Mouse (Mus musculus) layer of hippocampus, adult 9-11 months (tissue): ENCODE measurements around the gene AA467197.

Experiments used
- DNase-seq: peaks from one replicate; pipeline ENCODE4 v3.0.0; 2022

Gene AA467197

DNA sequence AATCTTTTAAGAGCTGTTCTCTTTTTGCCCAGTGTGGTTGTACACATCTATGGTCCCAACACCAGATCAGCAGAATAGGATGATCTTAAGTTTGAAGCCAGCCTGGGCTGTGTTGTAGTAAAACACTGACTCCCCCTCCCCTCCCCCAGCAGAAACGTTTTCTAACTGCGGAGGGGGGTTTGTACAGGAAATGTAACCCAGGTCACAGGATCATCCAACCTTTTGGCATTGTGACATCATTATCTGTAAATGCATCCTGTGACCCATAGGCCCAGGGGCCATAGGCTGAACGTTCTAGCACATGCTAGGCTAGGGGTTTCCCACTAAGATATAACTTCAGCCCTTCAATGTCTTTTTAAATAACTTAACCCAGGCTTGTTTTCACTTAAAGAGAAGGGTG lies at the start of gene AA467197:
TSS of gene AA467197 (plus strand) at position 301 of the 400 bp plus-strand sequence.
- DNase-seq, result no peak

DNA sequence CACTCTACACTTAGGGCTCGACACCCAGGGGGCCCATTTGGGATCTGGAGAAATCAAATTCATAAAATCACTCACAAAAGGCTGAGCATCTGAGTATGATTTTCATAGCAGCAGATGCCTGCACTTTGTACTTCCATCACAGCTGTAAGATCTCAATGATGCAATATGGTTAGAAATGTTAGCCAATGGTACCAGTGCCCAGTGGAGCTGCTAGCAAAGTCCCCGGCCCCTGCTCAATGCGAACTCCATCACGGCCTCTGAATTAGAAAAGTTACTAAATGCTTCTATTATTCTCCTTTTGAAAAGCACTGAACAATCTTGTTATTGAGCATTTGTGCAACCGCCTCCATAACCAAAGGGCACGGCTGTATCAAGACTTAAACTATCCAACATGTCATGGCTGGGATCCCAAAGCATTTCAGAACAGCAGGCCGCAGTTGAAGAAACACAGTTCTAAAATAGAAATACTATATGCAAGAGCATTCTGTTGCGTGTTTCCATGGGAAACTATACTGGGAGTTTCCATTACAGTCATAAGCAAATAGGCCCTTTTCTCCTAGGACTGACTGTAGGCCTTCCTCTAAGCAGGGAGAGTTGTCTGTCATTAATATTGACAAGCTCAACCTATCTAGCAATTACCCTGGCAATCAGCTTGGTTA lies 48.8 kb upstream of the AA467197 start:
- peak; percentile 47 for DNase-seq

DNA sequence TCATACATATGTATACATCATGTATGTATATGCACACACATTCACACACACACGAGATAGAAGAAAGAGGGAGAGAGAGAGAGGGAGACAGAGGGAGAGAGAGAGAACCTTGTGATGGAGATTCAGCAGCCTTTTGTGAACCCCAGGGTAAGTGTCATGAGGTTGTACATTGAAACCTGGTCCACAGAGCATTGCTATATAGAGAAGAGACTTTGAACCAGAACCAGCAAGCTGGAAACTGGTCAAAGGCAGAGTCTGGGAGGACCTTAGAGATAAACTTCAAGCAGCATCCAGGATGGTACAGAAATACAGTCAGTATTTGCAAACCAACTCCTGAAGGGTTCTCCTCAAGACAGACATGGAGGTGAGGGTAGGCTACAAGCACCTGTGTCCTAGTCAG lies 46.4 kb upstream of the AA467197 start:
- DNase-seq, result no peak

DNA sequence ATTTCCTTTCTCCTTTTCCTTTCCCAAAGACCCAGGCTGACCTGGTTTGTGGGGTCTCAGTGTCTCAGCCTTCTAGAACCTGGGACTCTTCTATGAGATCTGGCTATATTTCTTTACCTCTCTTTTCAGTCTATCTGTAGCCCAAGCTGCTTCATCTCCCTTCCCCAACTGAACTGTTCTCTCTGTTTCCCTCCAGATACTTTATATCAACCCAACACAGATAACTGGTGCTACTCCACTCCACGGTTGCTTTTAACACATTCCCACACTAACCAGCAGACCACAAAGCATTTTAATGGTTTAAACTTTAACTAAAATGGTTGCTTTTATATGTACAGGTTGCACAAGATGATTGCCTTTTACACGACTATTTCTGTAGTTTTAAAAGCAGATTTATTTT lies 45.6 kb upstream of the AA467197 start:
- DNase-seq, result no peak

DNA sequence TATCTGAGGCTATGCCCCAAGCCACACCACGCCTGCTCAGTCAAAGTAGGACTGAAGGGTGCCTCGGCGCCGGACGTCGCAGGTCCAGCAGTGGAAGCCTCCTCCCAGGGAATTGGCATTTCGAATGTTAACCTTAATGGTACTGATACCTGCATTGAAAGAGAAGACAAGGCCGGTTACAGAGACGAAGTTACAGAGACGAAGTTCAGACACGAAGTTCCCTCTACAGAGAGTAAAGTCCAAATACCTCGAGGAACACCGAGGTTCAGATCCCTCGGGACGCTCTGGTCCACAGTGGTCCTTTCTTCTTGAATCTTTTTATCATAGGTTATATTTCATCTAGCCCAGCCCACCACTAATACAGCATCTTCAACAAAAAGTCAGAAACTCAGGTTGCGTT lies 41.3 kb upstream of the AA467197 start:
- DNase-seq, result no peak

DNA sequence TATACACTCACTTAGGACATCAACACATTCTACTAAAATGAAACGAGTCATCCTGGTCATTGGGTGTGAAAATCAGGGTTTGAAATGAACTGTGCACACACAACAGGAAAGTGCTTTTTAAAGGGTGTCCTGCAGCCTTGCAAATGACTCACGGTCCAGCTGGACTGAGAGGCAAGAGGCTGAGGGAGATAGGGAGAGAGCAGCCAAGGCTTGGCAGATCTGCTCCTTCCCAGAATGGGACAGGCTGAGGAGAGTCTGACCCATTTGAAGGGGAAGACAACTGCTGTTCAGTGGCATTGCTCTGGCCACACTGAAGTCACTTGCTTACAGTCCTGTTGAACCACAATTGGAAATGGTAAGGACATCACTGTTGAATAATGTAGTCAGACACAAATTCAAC lies 37.0 kb upstream of the AA467197 start:
- DNase-seq, result no peak

DNA sequence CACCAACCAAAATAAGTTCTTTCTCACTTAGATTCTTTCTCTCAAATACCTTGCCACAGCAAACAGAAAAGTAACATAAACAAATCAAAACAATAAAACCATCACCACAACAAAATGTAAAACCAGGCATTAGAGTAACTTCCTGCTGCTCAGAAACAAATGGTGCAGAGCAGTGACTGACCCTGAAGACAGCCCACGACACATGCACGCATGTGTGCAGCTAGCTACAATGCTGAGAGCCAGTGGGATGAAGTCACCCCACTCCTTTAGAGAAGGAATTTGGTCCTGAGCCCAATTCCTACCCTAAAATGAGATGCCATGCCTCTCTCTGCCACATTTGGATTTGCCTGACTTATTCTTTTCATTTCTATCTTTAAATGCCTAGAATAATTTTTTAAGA lies 35.4 kb upstream of the AA467197 start:
- DNase-seq, result no peak

DNA sequence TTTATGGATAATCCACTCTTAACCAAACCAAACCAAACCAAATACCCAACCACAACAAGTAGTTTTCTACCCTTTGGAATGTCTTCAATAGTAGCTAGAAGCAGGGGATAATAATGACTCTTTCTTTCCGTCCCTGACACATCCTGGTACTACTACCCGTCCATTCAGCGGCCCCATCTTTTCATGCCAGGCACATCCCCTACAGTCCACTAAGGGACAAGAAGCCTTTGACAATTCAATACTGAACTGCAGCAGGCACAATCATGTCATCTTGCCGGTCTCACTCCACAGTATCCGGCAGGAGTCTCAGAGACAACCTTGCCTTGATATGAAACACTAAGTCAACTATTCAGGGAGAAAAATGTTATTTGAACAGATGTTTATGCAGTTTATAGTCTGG lies 31.0 kb upstream of the AA467197 start:
- peak; percentile 79 for DNase-seq

DNA sequence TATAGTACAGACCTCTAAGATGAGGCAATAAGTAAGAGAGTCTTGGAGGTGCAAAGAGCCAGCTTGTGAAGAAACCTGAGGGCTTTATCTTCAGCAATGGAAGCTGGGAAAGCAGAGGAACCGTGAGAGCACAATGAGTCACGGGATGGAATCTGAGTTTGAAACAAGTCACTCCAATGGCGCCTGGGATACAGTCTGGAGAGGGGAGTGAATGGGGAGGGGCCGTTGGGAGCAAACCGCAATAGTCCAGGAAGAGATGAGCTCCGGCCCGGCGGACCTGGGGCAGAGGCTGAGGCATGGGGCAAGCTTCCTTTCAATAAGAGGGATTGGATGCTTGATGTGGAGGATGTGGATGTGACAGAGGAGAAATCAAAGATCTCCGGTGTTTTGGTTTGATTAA lies 28.0 kb upstream of the AA467197 start:
- no peak for DNase-seq

DNA sequence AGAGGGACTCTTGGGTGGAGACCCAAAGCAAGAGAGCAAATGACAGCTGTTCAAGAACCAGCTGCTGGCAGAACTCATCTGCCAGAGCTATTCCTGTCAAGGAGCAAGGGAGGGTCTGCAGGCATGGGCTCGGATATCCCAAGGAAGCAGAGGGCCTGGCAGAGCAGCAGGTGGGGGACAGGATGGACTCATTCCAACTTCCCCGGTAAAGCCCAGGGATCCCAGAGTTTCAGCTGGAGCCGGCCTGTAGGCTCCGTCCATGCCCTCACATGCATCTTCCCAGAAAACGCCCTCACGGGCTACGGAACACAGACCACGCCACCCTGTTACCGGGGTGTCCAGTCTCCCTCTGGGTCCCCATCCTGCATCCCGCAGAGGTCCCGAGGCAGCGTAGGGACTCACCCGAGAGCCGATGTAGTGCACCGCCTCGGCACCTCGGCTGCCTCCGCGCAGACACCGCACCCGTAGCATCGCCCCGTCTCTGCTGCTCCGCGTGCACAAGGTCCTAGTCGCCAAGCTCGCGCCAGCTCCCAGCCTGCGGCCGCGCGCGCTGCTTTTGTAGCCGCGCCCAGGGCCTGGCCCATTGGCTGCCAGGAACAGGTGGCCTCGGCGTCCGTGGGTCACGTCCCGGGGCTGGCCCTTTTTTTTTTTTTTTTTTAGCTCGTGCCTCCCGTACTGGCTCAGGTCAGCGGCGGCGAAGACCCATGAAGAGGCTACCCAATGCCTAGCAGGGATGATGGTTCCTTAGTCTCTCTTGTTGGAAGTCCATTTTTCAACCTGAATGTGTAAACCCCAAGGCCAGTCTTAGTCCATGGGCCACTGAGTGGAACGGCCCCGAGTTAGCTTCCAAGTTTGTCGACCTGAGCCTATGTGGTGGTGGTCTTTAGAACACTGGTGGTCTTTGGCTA lies 25.8 kb upstream of the AA467197 start, which contains the start of gene Gatm:
TSS of gene Gatm (minus strand) at position 558 of the 908 bp plus-strand sequence.
- peak; percentile 87 for DNase-seq

DNA sequence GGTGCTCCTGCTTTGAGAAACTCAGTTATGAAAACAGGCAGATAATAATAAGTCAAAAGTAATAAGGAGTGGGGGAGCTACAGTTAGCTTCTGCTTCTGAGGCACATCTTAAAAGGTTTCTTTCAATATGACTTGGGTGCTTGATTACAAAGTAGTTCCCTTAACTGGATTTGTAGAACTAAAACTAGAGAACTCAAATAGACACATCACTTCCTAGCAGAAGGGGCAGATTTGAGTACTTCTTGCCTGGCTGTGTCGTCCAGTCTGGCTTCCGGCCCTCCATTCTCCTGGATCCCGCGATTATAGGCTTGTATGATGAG lies 25.2 kb upstream of the AA467197 start:
- no peak for DNase-seq

DNA sequence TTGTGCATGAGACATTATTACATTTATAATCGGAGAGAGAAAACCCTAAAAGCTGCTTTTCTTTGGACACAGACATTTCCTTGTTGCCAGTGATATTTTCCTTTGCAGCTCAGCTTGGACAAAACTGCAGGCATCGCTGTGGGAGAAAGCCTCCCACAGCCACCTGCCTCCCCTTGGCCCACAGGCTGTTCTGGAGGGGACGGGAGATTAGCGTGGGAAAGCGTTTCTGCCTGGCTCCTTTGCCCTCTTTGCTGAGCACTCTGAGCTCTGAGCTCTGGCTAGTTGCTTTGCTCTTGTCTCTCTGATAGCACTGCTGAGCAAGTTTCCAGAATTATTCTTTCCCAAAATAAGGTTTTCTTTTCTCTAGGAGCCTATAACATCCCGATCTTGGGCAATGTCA lies 20.5 kb upstream of the AA467197 start:
- no peak for DNase-seq

DNA sequence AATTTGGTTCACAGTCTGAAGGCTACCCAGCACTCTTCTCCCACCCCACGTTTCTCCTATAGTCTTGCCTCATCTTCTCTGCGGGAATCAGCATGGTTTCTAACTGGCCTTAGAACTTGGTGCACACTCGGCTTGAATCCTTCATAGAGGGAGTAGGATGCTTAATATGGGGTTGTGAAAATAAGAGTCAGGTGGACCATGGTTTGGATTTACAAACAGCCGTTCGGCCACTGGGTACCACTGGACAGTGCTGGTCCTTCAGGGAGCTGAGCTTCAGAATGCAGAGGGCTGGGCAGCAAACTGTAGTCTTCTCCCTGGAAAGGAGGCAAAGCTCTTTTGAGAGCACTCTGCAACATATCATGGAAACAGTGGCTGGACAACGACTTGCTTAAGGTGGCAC lies 19.0 kb upstream of the AA467197 start:
- DNase-seq, result no peak

DNA sequence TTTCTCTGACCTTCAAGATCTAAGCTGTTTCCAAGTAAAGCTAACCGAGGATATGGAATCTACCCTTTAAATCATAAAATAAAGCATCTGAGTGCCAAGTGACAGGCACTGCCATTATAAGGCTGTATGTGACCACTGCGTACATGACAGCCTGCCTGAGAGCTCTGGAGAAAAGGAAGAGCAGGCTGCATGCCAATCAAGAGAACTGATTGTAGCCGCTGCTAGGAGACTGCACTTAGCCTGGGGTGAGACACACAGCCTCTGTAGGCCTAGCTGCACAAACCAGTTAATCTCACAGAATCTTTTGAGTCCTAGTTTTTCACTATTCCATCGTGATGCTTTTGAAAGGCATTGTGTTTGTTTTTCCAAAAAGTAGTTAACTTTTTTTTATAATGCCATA lies 18.1 kb upstream of the AA467197 start:
- DNase-seq, result no peak

DNA sequence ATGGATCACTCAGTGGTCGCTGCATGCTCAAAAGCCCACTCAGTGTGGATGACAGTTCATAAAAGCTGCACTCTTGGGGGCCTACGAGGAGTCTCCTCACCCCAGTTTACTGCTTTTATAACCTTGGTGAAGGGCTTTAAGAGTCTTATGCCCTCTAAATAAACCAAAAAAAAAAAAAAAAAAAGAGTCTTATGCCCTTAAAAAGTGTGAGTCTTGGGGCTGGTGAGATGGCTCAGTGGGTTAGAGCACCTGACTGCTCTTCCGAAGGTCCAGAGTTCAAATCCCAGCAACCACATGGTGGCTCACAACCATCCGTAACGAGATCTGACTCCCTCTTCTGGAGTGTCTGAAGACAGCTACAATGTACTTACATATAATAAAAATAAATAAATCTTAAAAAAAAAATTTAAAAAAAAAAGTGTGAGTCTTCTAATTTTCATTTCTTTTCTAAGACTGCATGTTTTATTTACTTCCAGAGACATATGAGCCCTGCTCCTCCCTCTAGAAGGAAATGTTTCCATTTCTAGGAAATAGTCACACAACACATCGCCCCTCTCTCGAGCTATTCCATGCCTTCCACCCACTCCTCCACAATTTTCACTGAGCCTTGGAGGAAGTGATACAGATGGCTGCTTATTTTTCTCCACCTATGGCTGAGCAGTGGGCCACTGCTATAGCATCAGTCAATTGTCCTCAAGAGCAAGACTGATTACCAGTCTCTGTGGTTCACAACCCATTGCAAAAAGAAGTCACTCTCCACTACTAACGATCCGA lies 15.3 kb upstream of the AA467197 start:
- no peak for DNase-seq

DNA sequence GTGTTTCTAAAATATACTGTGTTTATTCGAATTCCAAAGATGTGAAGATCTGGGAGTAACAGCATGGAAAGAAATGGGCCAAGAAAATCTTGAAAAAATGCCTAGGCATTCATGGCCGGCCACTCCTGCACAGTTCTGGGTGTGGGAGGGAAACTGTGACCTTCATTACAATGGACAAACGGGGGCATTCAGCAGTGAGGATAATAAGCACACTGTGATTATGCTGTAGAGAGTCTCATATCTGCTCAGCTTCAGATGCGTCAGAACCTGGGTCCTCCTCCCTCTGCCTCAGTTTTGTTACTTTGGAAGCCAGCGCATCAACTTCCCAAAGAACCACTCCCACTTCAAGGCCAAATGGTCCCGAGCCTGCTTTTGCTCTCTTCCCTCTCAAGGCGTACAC lies 10.9 kb upstream of the AA467197 start:
- peak; percentile 31 for DNase-seq

DNA sequence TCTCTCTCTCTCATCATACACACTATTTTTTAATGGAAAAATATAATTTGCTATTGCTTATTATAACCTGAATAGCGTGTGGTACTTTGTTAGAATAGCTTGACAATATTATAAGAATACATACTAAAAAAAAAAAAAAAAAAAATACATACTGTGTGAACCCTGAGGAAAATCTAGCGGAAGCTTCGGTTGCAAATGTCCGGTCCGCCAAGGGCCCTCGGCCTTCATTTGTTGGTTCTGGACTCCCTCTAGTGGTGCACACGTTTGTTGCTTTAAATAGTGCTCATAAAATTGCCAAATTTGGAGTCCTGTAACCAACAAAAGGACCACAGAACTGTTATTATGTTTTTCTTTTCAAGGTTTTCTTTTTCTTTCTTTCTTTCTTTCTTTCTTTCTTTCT lies 7.8 kb upstream of the AA467197 start:
- peak; percentile 85 for DNase-seq

DNA sequence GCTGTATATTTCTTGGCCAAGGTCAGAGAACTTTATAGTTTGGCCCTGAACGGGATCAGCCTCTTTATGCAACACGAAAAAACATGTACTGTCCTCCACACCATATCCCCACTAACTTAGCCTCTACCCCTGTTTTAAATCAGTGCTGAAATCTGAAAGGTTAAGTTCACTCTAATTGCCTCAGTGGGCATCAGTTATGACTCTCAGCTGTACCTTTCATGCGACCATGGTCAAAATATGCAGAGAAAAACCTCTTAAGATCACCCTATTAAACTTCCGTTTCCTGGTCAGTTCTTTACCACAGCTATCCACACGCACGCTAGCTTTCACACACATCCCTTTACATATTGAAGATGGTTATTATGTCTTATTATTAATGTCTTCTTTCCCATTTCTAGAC lies 6.9 kb upstream of the AA467197 start:
- DNase-seq, result no peak

DNA sequence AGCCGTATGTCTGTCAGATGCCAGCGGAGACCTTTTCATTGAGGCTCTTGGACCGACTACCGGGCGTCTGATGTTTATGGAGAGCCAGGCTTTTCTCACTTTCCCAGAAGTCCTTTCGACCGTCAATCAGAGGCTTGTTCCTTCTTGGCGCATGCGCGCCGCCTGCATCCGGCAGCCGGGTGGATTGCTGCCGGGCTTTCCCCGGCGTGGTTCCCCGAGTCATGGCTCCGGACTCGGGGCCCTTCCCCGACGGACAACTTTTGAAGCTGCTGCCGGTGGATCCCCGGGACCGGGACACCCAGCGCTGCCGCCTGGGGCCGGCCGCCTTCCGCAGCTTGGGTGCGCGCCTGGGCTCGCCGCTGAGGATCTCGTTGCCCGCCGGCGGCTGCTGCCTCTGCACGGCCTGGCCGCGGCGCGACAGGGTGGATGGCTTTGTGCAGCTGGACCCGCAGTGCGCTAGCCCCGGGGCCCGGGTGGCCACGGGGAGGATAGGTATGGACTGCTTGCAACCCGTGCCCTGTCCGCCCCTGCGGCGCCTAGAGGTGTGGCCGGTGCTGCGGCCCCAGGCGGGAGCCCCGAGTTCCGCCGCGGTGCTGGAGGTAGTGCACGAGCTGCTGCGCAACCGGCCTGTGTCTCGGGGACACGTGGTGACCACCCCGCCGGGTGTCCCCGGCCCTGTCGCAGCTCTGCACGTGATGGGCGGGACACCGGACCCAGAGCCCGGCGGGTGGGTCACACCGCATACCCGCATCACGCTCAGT lies 6.1 kb upstream of the AA467197 start:
- DNase-seq, result peak; percentile 92

DNA sequence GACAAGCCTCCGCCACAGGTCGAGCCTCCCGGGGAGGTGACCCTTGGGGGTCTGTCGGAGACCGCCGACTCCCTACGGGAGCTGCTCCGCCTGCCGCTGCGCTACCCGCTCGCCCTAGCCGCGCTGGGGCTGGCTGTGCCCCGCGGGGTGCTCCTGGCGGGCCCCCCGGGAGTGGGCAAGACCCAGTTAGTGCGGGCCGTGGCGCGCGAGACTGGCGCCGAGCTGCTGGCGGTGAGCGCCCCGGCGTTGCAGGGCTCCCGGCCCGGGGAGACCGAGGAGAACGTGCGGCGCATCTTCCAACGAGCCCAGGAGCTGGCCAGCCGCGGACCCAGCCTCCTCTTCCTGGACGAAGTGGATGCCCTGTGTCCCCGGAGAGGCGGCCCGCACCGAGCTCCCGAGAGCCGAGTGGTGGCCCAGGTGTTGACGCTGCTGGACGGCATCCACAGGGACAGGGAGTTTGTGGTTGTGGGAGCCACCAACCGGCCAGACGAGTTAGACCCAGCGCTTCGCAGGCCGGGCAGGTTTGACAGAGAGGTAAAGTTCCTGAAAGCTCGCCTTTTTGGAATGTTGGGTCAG lies 5.5 kb upstream of the AA467197 start:
- DNase-seq, result no peak

DNA sequence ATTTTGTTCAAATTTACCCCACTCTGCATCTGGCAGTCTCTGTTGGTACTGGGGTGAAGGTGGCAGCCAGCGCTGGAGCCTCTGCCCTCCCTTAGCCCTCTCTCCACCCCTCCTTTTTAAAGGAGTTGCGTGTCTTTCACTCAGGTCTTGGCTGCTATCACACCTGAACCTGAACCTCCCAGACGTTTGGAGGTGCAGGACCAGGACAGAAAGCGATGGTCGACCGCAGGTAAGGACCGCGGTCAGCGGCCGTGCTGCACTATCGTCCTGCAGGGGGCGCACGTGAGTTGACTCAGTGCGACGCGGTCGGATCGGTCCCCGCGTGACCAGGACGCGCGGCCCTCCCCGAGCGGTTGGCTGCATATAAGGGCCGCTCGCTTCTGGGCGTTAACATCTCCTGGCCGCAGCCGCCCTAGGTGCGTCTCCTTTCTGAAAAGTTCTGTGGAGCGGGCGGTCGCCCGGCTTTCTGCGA lies 776 bp downstream of the AA467197 start:
- peak; percentile 46 for DNase-seq

DNA sequence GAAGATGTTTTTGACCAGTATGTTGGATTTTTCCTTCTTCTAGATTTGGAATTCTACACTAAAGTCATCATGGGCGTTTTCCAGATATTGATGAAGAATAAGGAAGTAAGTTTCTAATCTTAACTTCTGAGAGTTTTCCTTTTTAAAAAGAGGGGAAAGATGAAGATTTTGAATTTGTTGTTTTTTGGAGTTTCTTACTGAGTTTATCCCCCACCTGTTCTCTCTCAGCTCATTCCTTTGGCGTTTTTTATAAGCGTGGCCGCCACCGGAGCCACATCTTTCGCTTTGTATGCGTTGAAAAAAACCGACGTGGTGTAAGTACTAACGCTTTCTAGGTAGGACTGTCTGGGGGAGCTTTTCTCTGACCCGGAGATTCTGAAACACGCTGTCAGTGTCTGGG lies 1.2 kb downstream of the AA467197 start:
- no peak for DNase-seq
